Mouse (Mus musculus) cerebellum, postnatal 36 days (tissue): Measurements from ENCODE around the gene Dync1h1.
A peak's percentile ranks its signal among the peaks of the same experiment; 100 is the strongest.

Experiments
- DNase-seq, 2 experiments: peaks; one replicate each; pipeline ENCODE4 v3.0.0; 2021 to 2022; ENCODE audit warnings: mixed read lengths in 2 of 2

The Dync1h1 gene

DNA sequence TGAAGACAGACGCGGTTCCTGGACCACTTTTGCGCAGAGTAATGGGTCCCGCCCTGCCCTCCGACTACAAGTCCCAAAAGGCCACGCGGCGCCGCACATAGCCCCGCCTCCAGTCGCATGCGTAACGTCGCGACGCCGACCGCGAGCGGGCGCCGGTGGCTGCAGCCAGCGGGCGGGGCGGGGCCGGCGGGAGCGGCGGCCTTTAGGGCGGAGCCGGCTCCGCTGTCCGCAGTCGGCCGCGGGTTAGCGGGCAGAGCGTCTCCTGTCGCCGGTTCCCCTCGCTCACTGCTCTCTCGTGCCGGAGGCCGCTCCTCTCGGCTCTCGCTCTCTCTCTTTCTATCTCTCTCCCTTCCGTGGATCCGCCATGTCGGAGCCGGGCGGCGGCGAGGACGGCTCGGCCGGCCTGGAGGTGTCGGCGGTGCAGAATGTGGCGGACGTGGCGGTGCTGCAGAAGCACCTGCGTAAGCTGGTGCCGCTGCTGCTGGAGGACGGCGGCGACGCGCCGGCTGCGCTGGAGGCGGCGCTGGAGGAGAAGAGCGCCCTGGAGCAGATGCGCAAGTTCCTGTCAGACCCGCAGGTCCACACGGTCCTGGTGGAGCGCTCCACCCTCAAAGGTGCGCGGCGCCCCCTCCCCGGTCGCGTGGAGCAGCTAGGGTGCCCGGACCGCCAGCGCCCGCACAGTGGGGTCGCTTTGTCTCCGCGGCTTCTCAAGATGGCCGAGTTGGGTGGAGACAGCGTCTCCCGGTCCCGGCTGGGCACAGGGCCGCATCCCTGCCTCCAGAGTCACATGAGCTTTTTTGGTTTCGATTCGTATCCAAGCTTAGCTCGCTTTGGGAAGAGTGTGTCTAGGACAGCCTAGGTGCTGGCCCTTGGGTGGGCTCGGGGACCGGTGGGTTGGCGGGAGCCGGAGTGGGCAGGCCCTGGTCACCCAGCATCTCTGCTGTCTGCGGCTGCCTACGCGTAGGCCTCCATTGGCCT is at the start of gene Dync1h1:
TSS of gene Dync1h1 (plus strand) at position 212 of the 978 bp plus-strand sequence.
- peak; percentile 91 to 94 for DNase-seq

DNA sequence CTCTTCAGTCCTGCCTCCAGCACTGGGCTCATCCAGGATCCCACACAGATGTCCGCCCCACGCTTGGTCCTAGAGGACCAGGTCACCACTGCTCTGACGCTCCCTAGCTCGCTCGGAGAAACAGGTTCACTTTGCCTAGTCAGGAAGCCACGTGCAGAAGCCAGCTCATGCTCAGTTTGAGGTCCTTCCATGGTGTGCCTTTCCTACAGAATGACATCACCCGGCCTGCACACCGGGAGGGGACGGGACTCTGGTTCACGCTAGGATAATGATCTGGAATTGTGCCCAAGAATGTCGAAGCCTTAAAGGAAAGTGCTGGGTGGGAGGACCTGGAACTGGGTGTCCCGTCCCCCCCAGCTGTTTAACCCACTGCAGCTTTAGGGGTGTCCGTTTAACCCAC is 49.1 kb upstream of the Dync1h1 start:
- no peak for DNase-seq

DNA sequence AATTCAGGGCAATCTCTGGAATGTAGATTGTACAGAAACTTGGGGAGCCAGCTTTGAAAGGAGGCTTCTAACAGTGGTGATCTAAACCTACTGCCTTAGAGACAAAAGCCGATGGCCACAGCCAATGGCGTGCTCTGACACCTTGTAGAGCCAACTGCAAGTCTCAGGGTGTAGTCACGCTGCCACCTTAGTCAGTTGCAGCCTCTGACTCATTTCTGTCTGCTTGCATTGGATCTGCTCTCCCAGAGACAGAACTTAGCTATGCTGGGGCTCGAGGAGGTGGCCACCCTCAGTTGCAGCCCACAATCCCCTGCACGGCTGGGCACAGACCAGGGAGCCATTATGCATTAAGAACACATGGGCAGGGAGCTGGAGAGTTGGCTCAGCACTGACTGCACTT is 47.9 kb upstream of the Dync1h1 start:
- no peak for DNase-seq

DNA sequence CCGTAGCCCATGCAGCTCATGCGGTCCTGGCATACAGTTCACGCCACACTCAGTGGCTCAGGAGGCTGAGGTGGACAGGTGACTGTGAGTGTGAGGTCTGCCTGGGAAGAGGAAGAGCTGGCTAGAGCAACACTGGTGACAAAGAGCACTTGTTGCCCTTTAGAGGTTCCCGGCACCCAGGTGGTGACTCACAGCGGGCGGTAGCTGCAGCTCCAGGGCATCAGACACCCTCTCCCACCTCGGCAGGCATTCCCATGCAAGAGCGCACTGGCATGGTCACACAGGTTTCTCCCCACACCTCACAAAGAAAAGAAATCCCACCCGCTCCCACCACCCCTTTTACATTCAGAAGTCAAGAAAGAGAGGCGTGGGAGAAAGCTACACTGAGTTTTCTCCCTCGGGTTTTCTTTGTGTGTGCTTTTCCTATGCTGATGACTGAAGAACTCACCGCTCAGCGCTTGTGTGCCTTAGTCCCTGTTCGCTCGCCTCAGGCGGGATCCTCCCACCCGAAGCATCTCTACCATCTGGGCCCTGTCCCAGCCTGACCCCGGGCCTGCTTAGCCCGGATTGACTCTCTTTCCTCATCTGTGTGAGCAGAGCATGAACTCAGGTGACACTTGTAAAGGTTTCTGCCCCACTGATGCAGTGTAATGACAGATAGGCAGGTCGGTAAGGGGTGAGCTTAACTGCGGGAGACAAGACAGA is 45.6 kb upstream of the Dync1h1 start:
- DNase-seq, result no peak

DNA sequence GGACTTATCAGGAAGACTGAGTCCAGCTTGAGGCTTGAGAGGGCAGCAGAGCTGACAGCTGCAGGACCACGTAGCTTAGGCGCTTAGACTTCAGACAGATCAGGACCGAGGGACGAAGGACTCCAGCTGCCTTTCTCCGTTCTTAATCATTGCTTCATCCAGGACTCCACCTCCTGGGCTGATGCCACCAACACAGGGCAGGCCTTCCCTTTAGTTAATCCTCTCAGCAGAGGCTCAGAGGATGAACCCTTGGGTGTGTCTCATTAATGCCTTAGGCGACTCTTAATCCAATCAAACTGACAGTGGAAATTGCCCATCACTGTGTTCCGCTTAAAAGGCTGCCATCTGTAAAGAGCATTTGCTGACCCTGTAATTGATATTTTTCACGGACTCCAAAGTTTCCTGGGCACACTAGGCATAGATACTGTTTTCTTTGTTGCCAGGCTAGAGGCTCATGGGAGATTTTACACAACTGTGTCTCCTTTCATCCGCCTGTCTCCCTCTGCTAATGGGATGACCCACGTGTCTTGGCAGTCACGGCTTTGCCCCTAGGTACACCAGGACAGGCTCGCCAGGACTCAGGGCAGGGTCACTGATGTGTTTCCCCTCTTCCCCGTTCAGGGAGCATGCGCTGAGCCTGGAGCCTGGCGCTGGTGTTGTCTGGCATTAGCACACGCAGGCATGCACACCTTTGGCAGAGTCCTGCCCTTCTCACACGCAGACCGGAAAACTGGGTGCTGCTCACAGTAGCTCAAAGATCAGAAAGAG is 44.2 kb upstream of the Dync1h1 start:
- DNase-seq, result no peak

DNA sequence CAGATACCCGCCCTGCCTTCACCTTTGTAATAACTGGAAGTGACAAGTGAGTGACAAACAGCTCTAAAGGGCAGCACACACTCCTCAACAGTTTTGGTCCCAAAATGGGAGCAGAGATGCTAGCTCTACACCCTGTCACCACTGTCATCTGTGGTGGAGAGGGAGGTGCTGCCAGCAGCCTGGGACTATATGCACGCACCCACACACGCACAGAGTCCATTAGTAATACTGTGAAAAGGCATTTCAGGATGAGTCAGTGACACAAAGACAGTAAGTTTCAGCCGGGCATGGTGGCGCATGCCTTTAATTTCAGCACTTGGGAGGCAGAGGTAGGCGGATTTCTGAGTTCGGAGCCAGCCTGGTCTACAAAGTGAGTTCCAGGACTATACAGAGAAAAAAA is 43.1 kb upstream of the Dync1h1 start:
- no peak for DNase-seq

DNA sequence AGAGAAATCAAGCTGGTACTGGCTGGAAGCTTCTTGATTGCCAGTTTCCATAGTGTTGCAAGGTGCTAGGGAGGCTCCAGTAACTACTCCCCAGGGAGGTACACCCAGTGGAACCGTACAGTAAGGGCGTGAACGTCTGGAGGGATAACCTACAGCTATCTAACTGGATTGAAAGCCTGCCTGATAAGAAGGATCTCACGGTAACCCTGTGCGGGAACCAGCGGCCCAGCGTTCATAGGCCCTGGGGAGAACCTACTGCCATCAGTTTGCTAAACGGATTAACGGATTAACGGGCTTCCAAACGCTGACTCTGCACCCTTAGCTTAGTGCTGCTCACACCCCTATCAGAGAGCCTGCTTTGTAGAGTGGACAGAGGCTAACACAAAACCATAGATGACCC is 37.9 kb upstream of the Dync1h1 start:
- no peak for DNase-seq

DNA sequence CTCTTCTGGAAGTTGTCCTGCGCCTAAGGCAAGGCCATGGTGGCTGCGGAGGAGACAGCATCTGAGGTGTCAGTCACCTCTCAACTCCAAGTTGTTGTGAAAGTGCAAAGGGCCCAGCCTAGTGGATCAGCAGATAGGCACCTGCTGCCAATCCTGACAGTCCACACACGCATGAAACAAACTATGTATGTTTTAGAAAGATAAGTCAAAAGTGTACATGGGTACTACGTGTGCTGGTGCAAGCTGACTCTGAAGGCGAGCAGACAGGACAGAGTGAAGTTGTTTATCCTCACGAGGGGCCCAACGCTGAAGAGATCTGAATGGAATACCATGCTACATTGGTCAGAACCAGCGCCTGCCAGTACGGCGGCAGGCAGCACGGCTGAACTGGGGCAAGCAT is 36.4 kb upstream of the Dync1h1 start:
- no peak for DNase-seq

DNA sequence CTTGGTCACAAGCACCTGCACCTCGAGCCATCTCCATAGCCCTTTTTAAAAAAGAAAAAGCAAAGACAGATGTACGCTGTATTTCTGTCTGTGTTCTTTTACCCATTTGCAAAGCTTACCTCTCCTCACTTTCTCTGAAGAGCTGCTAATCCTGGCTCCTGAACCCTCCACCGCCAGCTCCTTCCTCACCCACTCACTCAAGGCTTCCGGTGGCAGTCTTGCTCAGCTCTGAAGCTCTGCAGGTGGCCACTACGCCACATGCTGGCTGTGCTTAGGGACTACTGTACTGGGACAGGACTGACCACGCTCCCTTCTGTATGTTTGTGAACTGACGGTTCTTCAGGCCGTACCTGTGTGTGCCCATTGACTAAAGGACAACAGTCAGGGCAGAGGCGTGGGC is 34.9 kb upstream of the Dync1h1 start:
- DNase-seq, result no peak

DNA sequence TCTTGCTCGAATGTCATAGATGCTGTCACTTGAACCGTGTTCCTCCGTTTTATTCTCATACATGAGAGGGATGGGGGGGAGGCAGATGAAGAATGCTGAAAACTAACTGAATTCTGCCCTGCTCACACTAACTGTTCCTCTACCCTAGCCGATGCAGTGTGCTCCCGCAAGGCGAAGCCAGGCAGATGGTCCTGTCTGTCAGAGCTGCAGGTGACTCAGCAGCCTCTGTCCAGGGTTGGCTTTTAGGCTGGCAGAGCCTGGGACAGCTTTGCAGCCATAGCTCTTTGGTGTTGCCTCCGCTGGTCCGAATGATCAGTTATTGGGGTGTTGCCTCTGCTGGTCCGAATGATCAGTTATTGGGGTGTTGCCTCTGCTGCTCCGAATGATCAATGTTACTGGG is 30.2 kb upstream of the Dync1h1 start:
- DNase-seq, result no peak

DNA sequence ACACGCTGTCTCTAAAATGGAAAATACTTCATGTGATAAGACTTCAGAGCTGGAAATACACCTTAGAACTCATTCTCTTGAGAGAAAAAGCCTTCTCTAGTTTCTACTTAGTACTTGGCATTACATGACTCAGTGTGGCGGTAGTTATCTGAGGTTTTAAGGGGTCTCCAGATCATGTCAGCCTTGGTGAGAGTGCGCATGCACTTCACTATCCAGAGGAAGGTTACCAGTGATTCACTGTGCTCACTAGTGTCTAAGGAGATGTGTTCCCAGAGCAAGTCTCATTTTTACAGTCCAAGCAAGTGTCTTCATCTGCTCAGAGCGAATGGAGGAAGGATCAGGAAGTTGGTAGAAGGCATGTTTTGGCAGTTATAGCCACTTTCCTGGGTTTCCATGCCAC is 28.9 kb upstream of the Dync1h1 start:
- DNase-seq, result no peak

DNA sequence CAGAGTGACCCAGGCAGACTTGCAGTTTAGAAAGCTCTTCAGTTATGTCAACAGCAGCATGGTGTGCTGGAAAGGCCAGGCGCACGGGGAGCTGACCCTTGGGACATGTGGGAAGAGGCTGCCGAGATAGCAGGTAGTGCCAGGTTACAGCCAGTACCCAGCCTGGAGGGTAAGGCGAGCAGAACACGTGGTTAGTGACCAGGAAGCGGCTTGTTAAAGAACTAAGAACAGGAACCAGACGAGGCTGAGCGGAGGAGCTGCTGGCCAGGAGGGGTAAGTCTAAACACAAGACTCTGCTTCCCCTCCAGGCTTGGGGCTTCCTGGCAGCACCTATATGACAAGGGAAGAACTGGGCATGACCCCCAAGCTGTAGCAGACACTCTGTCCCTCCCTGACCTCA is 27.6 kb upstream of the Dync1h1 start:
- no peak for DNase-seq

DNA sequence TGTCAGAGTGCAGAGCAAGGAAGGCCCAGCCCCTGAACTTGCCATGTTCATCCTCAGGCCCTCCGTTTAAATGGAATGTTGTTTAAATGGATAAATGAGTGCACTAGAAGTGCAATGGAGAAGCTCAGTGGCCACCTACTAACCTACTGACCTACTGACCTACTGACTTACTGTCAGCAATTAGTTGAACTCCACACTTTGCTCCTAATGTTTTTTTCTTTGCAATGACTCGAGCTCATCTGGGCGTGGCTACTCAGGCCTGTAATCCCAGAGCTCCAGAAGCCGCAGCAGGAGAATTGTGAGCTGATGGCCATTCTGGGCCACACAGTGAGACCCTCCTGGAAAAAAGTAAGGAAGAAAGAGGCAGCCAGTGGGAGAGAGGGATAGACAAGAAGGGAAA is 25.3 kb upstream of the Dync1h1 start:
- no peak for DNase-seq

DNA sequence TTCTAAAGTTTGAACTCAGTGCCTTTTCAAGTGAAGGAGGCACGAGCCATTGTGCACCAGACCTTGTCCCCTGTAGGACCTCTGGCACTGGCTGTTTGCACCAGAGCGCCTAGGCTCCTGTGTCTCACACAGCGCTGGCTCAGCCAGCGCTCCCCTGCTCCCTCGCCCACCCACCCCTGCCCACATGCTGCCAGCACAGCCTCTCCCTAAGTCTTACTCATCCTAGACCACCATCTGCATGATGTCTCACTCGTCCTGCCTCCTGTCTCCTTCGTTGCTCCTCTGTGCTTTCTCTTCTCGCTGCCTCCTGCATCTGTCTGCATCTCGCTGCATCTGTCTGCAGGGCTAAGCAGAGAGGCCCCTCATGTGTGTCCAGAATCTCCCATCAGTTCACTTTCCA is 22.9 kb upstream of the Dync1h1 start:
- no peak for DNase-seq

DNA sequence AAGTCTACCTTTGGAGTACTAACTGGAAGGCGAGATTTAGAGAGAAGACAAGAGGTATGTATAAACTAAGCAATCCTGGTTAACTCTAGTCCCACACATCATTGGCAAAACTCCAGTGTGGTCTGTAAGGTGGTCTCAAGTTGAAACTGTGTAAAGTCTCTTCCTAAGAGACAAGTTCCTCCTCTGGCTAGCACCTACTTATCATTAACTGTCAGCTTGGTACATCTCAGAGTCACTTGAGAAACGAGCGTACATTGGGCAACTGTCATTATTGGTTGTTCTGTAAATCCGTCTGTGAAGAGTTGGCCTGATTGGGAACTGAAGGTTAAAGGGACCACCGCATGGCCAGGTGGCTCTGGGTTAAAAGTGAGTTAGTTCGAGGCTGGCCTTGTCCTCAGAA is 12.6 kb upstream of the Dync1h1 start:
- DNase-seq, result no peak

DNA sequence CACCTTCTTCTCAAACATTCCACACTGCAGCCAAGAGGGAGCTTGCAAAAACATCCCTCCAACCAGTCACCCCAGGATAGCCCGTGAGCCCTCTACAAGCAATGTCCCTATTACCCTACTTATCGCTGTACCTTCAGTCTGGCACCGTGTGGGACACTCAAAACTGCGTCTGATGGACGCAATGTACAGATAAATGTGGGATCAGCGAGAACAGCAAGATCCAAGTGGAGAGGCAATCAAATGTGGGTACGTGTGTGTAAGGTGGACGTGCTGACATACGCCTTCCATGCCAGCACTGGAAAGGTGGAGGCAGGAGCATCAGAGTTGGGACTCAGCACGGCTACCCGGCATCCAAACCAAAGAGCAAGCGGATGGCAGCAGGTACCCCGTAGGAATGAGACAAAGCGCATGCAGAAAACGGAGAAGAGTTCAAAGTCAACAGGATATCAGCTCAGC is 10.4 kb upstream of the Dync1h1 start:
- no peak for DNase-seq

DNA sequence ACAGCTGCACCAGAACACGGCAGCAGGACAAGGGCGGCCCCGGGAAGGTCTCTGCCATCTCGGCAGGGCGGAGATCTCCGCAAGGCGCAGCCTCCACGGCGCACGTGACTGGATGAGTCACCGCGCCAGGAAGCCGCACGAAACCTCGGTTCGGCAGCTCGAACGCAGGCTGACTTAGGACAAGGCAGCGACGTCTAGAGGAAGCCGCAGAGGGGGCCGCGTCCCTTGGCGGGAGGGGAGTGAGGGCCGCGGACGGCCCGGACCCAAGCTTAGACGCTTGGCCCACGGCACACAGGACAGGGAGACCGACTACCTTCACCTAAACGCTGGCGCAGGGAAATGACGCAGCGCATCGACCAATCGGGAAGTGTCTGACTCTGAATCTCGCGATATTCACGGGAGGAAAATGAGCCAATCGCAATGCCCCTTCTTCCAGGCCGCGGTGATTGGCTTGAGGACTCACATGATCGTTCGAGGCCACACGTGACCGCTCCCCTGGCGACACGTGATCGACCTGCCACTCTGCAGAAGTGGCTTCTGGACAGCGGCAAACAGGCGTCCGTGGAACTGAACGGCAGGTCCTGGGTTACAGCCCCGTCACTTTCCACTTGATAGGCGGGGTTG is 9.9 kb upstream of the Dync1h1 start:
- peak; percentile 98 to 100 for DNase-seq

DNA sequence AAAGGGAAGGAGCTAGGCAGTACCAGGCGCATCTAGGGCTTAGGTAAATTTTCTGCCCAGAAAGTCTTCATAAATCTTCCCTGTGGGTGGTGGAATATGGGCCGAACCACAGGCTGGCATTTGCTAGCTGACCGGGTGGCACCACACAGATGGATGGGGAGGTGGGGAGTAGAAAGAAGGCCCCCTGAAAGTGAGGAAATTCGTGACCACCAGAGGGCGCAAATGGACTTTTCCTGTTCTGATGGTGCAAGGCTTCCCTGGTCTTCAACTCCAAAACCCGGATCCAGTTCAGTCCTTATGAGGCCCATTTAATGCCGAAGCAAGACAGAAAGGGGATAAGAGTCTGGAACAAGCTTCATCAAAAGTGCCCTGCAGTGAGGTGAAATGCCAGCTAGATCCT is 2.7 kb upstream of the Dync1h1 start:
- peak; percentile 75 to 80 for DNase-seq

DNA sequence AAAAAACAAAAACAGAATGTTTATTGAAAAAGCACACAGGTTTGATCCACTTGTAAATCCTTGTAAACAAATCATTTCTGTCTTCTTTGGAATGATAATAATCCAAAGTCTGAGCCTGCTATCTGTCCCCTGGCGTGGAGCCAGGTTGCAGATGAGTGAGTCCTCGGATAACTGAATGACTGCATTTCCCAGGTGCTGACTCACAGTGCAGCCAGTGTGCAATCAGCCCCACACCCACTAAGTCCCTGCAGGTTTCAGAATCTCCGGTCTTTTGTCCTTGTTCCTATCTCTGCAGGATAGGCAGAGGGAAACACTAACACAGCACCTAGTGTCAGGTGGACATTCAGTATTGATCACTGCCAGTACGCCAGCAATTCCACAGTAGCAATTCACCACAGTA is 1.5 kb upstream of the Dync1h1 start:
- no peak for DNase-seq

DNA sequence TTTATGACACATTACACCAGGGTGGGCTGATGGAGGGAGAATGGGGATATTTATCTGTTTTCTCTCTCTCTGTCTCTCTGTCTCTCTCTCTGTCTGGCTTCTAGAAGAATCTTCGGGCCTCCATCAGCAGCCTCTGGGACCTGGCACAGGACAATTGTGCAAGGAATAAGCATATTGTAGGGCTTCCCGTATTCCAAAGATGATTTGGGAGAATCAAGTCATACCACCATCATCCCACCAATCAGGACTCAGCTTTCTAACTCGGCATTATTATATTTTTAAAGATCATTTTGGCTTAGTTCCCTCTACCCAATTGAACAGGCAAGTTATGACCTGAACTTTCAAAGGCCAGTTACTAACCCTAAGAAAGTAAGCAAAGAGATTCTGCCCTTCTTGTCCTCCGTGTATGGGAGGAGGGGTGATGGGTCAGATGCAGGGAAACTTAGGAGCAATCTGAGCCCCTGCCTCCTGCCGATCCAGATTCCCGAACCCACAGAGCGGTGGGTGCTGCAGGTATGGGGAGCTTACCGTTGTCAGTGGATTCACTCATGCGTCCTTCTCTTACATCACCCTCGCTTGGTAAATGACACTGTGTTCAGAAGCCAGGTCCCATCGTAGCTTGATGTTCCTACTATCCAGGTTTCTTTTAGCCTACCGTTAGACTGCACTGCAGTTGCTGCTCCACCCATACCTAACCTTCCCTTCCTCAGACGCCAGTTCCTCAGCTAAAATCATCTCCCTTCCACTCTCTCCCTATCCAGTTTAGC is 844 bp upstream of the Dync1h1 start:
- DNase-seq, result no peak

DNA sequence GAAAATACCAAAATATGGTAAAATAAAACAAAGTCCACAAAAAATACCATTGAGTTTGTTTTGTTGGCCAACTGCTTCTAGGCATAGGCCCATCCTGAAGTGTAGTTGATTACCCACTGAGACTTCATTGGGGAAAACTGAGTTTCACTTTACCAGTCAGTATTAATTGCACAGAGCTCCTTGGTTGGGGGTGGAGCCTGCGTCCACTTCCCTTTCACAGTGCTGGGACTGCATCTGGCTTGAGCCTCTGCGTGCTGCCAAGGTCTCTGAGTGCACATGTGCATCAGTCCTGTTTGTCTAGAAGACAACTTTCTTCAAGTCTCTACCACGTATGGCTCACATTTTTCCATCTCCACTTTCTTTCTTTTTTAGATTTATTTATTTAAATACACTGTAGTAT is 4.9 kb downstream of the Dync1h1 start:
- DNase-seq, result no peak

DNA sequence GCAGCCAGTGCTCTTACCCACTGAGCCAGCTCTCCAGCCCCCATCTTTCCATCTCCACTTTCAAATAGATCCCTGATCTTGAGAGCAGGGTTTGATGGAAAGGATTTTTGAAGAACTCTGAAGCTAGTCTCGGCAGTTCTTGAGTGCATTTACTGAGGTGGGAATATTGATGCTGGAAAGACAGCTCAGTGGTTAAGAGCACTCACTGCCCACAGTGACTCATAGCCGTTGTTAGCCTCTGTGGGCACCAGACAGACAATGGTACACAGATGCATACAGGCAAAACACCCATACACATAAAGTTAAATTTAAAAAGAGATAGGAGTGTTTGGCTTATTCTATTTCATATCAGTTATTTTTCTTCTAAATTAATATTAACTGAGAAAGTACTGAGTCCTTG is 5.4 kb downstream of the Dync1h1 start:
- DNase-seq, result no peak
